Mouse (Mus musculus) forelimb bud, embryonic 11.5 days (tissue): ENCODE results near the gene Lmod3.
A peak's percentile ranks its signal among the peaks of the same experiment; 100 is the strongest.
"Not testable (repeated sequence)": the region's sequence is repeated elsewhere in the genome, so short reads cannot be mapped to it uniquely, and the experiment has no call there.

Source experiments
- DNase-seq: peaks from one replicate; pipeline ENCODE4 v3.0.0-alpha.2; 2012; ENCODE audit warnings: low read depth, low spot score

Gene Lmod3

GRCm38 (mm10) chr6:97276366-97276765 lies 23.8 kb upstream of the Lmod3 start:
- no peak for DNase-seq

- DNase-seq: no peak
These were observed 23.2 kb upstream of the Lmod3 start for GRCm38 (mm10) chr6:97275760-97276159.

- DNase-seq: no peak
These were observed 21.2 kb upstream of the Lmod3 start for GRCm38 (mm10) chr6:97273777-97274176.

GRCm38 (mm10) chr6:97273058-97273710 lies 20.6 kb upstream of the Lmod3 start:
- DNase-seq: no peak

- DNase-seq: no peak
These were observed 19.8 kb upstream of the Lmod3 start for GRCm38 (mm10) chr6:97272349-97272748.

- DNase-seq: no peak
These were observed 17.0 kb upstream of the Lmod3 start for GRCm38 (mm10) chr6:97269596-97269995.

GRCm38 (mm10) chr6:97267132-97267531 lies 14.6 kb upstream of the Lmod3 start:
- DNase-seq: no peak

- DNase-seq: no peak
These were observed 14.1 kb upstream of the Lmod3 start for GRCm38 (mm10) chr6:97266661-97267060.

- DNase-seq: no peak
These were observed 13.1 kb upstream of the Lmod3 start for GRCm38 (mm10) chr6:97265705-97266104.

GRCm38 (mm10) chr6:97265240-97265639 lies 12.7 kb upstream of the Lmod3 start:
- DNase-seq: no peak

GRCm38 (mm10) chr6:97263750-97264149 lies 11.2 kb upstream of the Lmod3 start:
- not testable (repeated sequence) for DNase-seq

GRCm38 (mm10) chr6:97262229-97262628 lies 9.7 kb upstream of the Lmod3 start:
- DNase-seq: no peak

- DNase-seq: not testable (repeated sequence)
These were observed 7.4 kb upstream of the Lmod3 start for GRCm38 (mm10) chr6:97259926-97260325.

GRCm38 (mm10) chr6:97258489-97258888 lies 5.9 kb upstream of the Lmod3 start:
- DNase-seq: no peak

GRCm38 (mm10) chr6:97252086-97252485 lies 473 bp downstream of the Lmod3 start:
- no peak for DNase-seq

GRCm38 (mm10) chr6:97250966-97251365 lies 1.6 kb downstream of the Lmod3 start:
- DNase-seq: peak; percentile 48

GRCm38 (mm10) chr6:97245200-97245599 lies 7.4 kb downstream of the Lmod3 start:
- DNase-seq: no peak

- no peak for DNase-seq
These were observed 10.0 kb downstream of the Lmod3 start for GRCm38 (mm10) chr6:97242522-97242921.

GRCm38 (mm10) chr6:97240092-97240491 lies 12.5 kb downstream of the Lmod3 start:
- DNase-seq: no peak

GRCm38 (mm10) chr6:97239360-97239759 lies 13.2 kb downstream of the Lmod3 start:
- no peak for DNase-seq

GRCm38 (mm10) chr6:97236088-97236487 lies 16.5 kb downstream of the Lmod3 start:
- DNase-seq: no peak

GRCm38 (mm10) chr6:97234911-97235668 lies 17.5 kb downstream of the Lmod3 start:
- DNase-seq: no peak
